12 mouse cellular contexts compared by ENCODE assay signal in the genomic region with DNA sequence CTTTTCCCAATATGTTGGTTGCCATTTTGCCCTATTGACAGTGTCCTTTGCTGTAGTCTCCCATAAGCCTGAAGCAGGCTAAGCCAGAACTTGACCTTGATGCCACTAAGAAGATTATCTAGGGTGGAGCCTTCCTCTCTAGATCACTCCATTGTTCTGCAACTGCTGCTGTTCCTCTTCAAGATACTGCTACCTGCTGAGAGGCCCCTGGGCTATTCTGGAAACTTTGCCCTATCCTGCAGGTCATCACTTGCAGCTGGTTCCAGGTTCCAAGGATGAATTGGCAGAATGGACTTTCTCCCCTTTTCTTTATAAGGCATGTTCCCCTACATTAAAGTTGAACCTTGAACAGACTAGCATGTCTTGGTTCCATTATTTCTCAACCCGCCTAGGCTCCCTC.
"Had no signal": no experiment of that assay in that cellular context is flagged by ENCODE, and none has a peak within 500 bp of the region (broad histone marks: within the 10 kb centered on the region; RNA-seq: fewer than 3 reads in every experiment).

No protein-coding gene starts in this region.

- DNase-seq: retina, postnatal 1 day; right cerebral cortex, adult 18-20 months; right cerebral cortex, postnatal 14 days; right cerebral cortex, postnatal 25 days; right cerebral cortex, postnatal 4 days; spleen, adult 18-20 months; thymus, adult 18-20 months; thymus, adult 2 months; thymus, postnatal 14 days; thymus, postnatal 25 days; thymus, postnatal 36 days; thymus, postnatal 4 days had no signal
